Mouse (Mus musculus) embryonic facial prominence, embryonic 11.5 days (tissue): Measurements from ENCODE around the gene Gas2l2. TPM values are rescaled to one million over a fixed set of nuclear protein-coding genes. Genes with fewer than 3 reads are reported as not detected.

Source experiments
- ATAC-seq: fragments of 200-750 bp; cut with Nextera tagmentation; replicated peaks from 2 replicates; pipeline ENCODE4 v1.8.0; 2017; ENCODE audit warnings: low read depth; ENCODE audit not compliant: insufficient number of reproducible peaks, low FRiP score, low TSS enrichment
- DNase-seq: peaks from one replicate; pipeline ENCODE4 v3.0.0-alpha.2; 2015; ENCODE audit warnings: low spot score
- H3K27ac ChIP-seq: fragments of 300-500 bp; sonication (generic); replicated peaks from 2 replicates; pipeline ENCODE4 v1.5.1; 2014; ENCODE audit warnings: mild to moderate bottlenecking, low read depth, low read length, control low read depth
- H3K27me3 ChIP-seq: fragments of 300-500 bp; sonication (generic); 2 replicates; pipeline ENCODE4 v1.6.1; 2014; ENCODE audit warnings: mild to moderate bottlenecking, low read length, moderate library complexity, mixed read lengths; ENCODE audit not compliant: control insufficient read depth, insufficient read depth
- H3K36me3 ChIP-seq: fragments of 300-500 bp; sonication (generic); replicated peaks from 2 replicates; pipeline ENCODE4 v1.6.1; 2014; ENCODE audit warnings: low read depth, mild to moderate bottlenecking, low read length, moderate library complexity, mixed read lengths; ENCODE audit not compliant: control insufficient read depth, insufficient read depth
- H3K4me1 ChIP-seq: fragments of 300-500 bp; sonication (generic); 2 replicates; pipeline ENCODE4 v1.6.1; 2014; ENCODE audit warnings: low read length, mixed read lengths; ENCODE audit not compliant: control insufficient read depth, insufficient read depth
- H3K4me2 ChIP-seq: fragments of 300-500 bp; sonication (generic); 2 replicates; pipeline ENCODE4 v1.6.1; 2014; ENCODE audit warnings: low read depth, mild to moderate bottlenecking, control low read depth, low read length, moderate library complexity
- H3K4me3 ChIP-seq: fragments of 300-500 bp; sonication (generic); 2 replicates; pipeline ENCODE4 v1.5.1; 2014; ENCODE audit warnings: low read depth, low read length, control low read depth
- H3K9ac ChIP-seq: fragments of 300-500 bp; sonication (generic); replicated peaks from 2 replicates; pipeline ENCODE4 v1.6.1; 2014; ENCODE audit warnings: mild to moderate bottlenecking, control low read depth, low read length
- H3K9me3 ChIP-seq: fragments of 300-500 bp; sonication (generic); replicated peaks from 2 replicates; pipeline ENCODE4 v1.6.1; 2016; ENCODE audit warnings: mild to moderate bottlenecking, low read length, inconsistent platforms, mixed read lengths; ENCODE audit not compliant: control insufficient read depth
- WGBS: fragments of 180-500 bp; shearing (Covaris S2); extraction: QIAGEN DNeasy Blood & Tissue Kit; methylation state at CpG from one replicate; pipeline ENCODE4 v1.1.7; 2014; 5-methylcytosine and 5-hydroxymethylcytosine counted together
- polyA plus RNA-seq: library from polyadenylated mRNA; unstranded; fragments of >200 nt; fragmentation: Nextera tagmentation; extraction: Ambion mirVana; gene quantifications from 2 replicates; pipeline ENCODE4 v1.2.1, GENCODE M21; 2014

Gas2l2 gene
- polyA plus RNA-seq, 1 experiment from 2014 or later, result not detected

DNA sequence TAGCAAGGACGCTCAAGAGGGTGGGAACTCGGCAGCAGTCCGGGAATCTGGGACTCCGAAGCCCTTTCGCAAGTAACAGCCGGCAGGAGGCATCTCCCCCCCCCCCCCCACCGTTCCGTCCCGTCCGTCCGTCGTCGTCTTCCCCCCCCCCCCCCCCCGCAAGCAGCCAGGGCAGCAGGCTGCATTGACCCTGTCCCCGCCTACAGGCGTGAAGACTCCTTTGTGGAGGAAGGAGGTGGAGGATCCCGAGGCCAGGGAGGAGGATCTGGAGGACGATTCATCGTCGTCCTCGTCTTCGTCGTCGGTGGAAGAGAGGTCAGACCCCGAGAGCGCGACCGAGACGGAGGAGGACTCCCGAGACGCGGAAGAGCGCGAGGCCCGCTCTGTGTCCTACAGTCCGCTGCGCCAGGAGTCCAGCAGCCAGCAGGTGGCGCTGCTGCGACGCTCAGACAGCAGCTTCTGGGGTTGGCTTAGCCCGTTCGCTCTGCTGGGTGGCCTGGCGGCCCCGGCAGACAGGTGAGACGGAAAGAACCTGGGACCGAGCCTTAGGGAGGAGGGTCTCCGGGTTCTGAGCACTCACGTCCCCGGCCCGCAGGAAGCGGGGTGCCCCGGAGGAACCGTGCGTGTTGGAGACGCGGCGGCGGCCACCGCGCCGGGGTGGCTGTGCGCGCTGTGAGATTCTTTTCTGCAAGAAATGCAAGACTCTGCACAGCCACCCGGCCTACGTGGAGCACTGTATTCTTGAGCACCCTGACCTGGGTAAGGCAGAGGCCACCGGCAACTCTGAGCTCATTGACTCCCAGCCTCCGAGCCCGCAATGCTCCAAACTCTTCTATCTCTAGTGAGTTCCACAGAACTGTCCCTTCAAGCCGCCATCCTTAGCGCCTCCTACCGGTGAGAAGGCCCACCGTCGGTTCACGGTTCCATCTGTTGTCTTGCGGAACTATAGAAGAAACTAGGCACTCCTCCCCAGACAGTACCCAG is 11.1 kb upstream of the Gas2l2 start:
- Histone ChIP-seq H3K9me3 (no peaks in the 10 kb centered on the region), H3K27ac (no peak overlapping the region), H3K27me3 (peaks cover 39% of the 10 kb centered on the region), H3K4me2 (peak overlapping the region; percentile 90), H3K4me1 (no peaks in the 10 kb centered on the region), H3K4me3 (peak overlapping the region; percentile 52), H3K9ac (peak overlapping the region; percentile 59), H3K36me3 (no peaks in the 10 kb centered on the region)
- peak; percentile 97 for DNase-seq
- 1% methylated on average over 65 of the region's 75 CpGs for WGBS
- peak; percentile 89 for ATAC-seq

DNA sequence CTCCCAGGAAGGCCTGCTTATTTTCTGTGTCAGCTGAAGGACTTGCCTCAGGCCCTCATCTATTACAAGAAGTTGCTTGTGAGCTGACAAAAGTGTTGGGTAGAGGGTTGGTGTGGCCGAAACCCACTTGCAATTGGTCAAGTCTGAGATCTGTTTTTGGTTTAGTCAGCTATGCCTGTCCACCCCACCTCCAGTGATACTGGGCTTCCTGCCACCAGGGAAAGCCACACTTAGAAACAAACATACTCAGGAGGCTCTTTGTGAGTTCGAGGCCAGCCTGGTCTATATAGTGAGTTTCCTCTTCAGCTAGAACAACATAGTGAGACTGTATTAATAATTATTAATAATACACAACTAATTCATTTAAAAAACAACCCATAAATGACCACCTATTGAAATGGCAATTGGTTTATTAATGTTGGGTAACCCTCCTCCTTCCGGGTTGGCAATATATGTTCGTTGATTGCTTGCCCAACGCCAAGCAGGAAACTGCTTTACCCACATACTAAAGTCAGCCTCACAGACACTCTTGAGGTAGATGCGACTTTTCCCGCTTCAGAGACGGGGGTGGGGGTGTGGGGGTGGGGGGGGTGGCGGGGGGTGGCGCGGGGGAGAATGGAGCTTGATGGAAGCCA is 10.3 kb upstream of the Gas2l2 start:
- Histone ChIP-seq H3K4me1 (no peaks in the 10 kb centered on the region), H3K4me2 (peak overlapping the region; percentile 90), H3K9ac (no peak overlapping the region), H3K27ac (no peak overlapping the region), H3K9me3 (no peaks in the 10 kb centered on the region), H3K4me3 (peak overlapping the region; percentile 52; the same call in 1 of the 2 replicates), H3K27me3 (peaks cover 32% of the 10 kb centered on the region), H3K36me3 (no peaks in the 10 kb centered on the region)
- DNase-seq, result no peak
- 32% methylated on average over 11 of the region's 11 CpGs for WGBS
- no peak for ATAC-seq

DNA sequence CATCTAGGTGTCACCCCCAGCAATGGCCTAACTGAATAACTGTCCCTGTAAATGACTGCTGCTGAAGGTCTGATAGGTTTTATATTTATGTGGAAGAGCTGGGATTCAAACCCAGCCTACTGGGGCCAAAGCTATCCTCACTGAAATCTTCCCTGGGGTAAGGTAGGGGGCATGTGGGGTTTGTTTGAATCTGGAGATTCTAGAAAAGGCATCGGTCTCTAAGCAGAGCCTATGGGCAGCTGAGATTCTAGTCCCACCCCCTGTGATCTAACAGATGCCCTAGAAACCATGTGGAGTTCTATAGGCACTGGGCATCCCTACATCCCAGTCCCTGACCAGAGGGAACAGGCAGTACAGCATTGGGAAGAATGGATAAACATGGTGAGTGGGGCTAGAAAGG is 8.1 kb upstream of the Gas2l2 start, which contains the start of gene 1700020L24Rik:
Gene 1700020L24Rik, plus strand, starts transcription at position 301 of the 400 bp plus-strand sequence.
- DNase-seq (no peak), ATAC-seq (no peak)
- Histone ChIP-seq H3K4me1 (no peaks in the 10 kb centered on the region), H3K9me3 (no peaks in the 10 kb centered on the region), H3K9ac (no peak within 1 kb of the TSS), H3K27ac (no peak within 1 kb of the TSS), H3K4me2 (no peak within 1 kb of the TSS), H3K27me3 (peaks cover 17% of the 10 kb centered on the region), H3K4me3 (no peak within 1 kb of the TSS), H3K36me3 (no peaks in the 10 kb centered on the region)
- WGBS, result 94% methylated on average over 1 of the region's 1 CpGs

DNA sequence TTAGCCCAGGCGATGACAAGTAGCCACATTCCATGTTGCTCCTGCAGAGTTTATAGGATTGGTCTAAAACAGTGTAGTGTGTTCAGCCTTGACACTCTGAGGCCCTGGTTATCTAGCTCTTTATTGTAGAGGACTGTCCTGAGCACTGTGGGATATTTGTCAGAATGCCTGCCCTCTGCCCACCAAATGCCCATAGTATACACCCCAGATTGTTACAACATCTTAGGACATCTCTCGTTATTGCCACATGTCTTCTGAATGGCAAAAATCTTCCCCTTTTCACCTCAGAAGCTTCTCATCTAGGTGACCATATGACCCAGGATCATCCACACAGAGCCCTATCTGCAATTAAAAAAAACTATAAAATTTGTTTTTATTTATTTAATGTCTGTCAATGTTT is 3.3 kb upstream of the Gas2l2 start:
- Histone ChIP-seq H3K9me3 (no peaks in the 10 kb centered on the region), H3K36me3 (no peaks in the 10 kb centered on the region), H3K9ac (no peak overlapping the region), H3K4me3 (no peak overlapping the region), H3K27me3 (no peaks in the 10 kb centered on the region; the same call in 1 of the 2 replicates), H3K4me1 (no peaks in the 10 kb centered on the region), H3K27ac (no peak overlapping the region), H3K4me2 (no peak overlapping the region)
- WGBS, result 84% methylated on average over 2 of the region's 2 CpGs
- DNase-seq (no peak), ATAC-seq (no peak)

DNA sequence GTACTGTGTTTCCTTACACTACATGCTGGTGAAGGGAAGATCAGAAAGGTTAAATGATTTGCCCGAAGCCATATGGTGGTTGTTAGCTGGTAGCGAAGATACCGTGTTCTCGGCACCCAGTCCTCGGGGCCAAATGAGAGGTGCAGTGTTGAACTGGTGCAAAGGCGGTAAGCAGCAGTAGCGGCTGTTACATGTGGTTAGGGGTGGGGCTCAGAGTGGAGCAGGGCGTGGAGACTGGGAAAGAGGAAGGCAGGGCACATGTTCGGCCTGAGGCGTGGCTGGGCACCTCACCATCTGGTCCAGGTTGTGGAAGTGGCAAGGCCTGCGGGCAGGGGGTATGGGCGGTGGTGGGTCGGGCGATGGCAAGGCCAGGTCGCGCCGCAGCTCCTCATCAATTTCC is 2.3 kb downstream of the Gas2l2 start:
- H3K27me3 ChIP-seq, result no peaks in the 10 kb centered on the region; the same call in 1 of the 2 replicates
- no peak overlapping the region for H3K4me2 ChIP-seq
- DNase-seq (no peak), ATAC-seq (no peak)
- H3K9ac ChIP-seq, result no peak overlapping the region
- no peak overlapping the region for H3K4me3 ChIP-seq
- H3K9me3 ChIP-seq, result no peaks in the 10 kb centered on the region
- no peaks in the 10 kb centered on the region for H3K4me1 ChIP-seq
- 33% methylated on average over 17 of the region's 17 CpGs for WGBS
- no peaks in the 10 kb centered on the region for H3K36me3 ChIP-seq
- H3K27ac ChIP-seq, result no peak overlapping the region

DNA sequence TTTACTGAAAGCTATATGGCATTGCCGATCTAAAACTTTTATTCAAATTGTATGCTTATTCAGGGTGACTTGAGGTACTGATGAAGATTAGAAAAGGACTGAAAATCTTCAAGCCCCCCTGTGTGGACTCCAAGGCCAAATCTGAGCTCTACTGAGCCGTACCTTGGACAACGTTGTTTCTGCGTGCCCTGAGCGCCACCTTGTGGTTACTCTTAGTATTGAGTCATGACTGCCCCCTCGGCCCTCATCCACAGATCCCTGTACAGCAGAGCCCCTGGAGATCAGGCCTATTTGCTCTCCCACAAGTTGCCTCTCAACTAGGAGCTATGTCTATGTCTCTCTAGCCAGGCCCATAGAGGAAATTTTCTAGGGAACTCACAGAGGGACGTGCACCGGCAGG is 4.6 kb downstream of the Gas2l2 start:
- WGBS, result 9% methylated on average over 8 of the region's 8 CpGs
- Histone ChIP-seq H3K9me3 (no peaks in the 10 kb centered on the region), H3K36me3 (no peaks in the 10 kb centered on the region), H3K4me1 (no peaks in the 10 kb centered on the region), H3K27ac (no peak overlapping the region), H3K4me3 (no peak overlapping the region), H3K9ac (no peak overlapping the region), H3K27me3 (peaks cover 6% of the 10 kb centered on the region), H3K4me2 (no peak overlapping the region)
- DNase-seq, result peak; percentile 84
- ATAC-seq, result no peak; the same call in 1 of the 2 replicates

DNA sequence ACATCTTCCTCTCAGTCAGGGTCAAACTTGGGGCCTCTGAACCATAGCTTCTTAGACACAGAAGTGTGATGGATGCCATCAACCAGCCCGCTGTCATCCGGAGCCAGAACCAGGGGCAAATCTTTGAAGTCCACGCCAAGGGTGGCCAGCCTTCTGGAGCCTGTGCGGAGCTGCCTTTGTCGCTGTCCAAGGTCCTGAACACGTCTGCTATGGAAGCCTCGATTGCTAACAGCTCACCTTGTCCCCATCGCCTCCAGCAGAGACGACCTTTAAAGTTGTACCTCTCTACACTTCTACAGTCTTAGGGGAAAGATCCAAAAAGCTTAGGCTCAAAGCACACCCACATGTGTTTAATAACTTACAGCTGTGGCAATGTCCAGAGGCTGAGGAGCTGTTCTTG is 8.0 kb downstream of the Gas2l2 start:
- peak; percentile 88 for DNase-seq
- H3K36me3 ChIP-seq, result no peaks in the 10 kb centered on the region
- H3K4me2 ChIP-seq, result no peak overlapping the region
- no peak overlapping the region for H3K4me3 ChIP-seq
- peaks cover 23% of the 10 kb centered on the region for H3K27me3 ChIP-seq
- H3K9ac ChIP-seq, result no peak overlapping the region
- H3K27ac ChIP-seq, result no peak overlapping the region
- H3K9me3 ChIP-seq, result no peaks in the 10 kb centered on the region
- 1% methylated on average over 9 of the region's 9 CpGs for WGBS
- peaks cover 3% of the 10 kb centered on the region; the same call in 1 of the 2 replicates for H3K4me1 ChIP-seq
- no peak for ATAC-seq

DNA sequence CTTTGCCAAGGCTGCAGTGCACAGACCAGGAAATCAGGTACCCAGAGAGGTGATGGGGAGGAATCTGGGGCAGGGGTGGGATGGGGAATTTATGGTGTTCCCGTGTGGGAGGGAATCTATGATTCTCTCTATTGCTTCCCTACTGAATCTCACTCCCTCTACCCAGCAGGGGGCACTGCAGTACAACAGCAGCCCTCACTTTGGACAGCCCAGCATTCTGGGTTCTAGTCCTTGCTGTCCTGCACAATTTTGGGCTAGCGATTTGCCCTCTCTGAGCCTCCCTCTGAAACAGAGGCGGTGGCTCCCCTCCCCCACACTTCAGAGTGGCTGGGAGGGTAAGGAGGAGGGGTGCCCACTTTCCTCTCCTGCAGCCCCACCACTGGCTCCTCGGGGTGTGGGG is 8.9 kb downstream of the Gas2l2 start:
- Histone ChIP-seq H3K4me3 (no peak overlapping the region), H3K36me3 (no peaks in the 10 kb centered on the region), H3K4me2 (no peak overlapping the region), H3K9ac (no peak overlapping the region), H3K9me3 (no peaks in the 10 kb centered on the region), H3K27ac (no peak overlapping the region), H3K27me3 (peaks cover 23% of the 10 kb centered on the region), H3K4me1 (peaks cover 3% of the 10 kb centered on the region; the same call in 1 of the 2 replicates)
- WGBS, result 31% methylated on average over 4 of the region's 4 CpGs
- no peak for ATAC-seq
- DNase-seq, result peak; percentile 33
